Mouse (Mus musculus) spleen, adult 2 months (tissue): ENCODE data around the gene Cnnm3.

Experiments used
- CTCF ChIP-seq: fragments of 200-500 bp; IDR thresholded peaks from 2 replicates; pipeline ENCODE4 v1.5.1; 2011; ENCODE audit warnings: mild to moderate bottlenecking, inconsistent platforms; ENCODE audit not compliant: insufficient read depth, insufficient read length, insufficient replicate concordance; ENCODE audit errors: extremely low read depth
- POLR2A ChIP-seq: fragments of 200-500 bp; IDR thresholded peaks from 2 replicates; pipeline ENCODE4 v1.6.1; 2011; ENCODE audit warnings: low read depth, low read length, inconsistent platforms

DNA sequence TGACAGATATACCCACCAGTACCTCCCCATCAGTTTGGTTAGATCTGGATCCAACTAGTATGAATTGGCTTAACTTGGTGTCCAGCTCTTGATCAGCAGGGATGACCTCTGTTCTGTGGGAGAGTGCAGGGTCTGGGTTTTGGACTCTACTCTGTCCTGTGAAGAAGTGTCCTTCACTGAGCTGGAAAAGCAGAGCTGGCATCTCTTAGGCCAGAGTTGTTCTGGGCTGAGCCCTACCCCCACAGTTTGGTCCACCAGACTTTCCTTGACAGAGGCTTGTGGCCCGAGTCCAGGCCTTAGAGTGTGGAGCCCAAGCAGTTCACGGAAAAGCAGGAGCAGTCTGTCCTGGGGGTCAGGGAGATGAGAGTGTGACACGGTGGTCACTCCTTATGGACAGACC is 37.0 kb upstream of the Cnnm3 start:
- TF ChIP-seq POLR2A = no peak
- no peak for TF ChIP-seq CTCF
